Mouse (Mus musculus): Measurements from ENCODE around the gene Pir.

- TF ChIP-seq USF1 (IDR thresholded peaks at IDR 0.05; ENCODE audit: low read depth), result no peak
- no peak for TF ChIP-seq CTCF (IDR thresholded peaks at IDR 0.05; ENCODE audit: control insufficient read depth, insufficient read depth, insufficient read length)
- TF ChIP-seq MAX (IDR thresholded peaks at IDR 0.05), result no peak
- TF ChIP-seq MYOD1 (IDR thresholded peaks at IDR 0.05; ENCODE audit: control insufficient read depth, insufficient read length, low read depth), result no peak
- TF ChIP-seq FOSL1 (IDR thresholded peaks at IDR 0.05; ENCODE audit: insufficient read depth, low read length, poor library complexity, severe bottlenecking), result no peak
- no peak for TF ChIP-seq MYOG (IDR thresholded peaks at IDR 0.05; ENCODE audit: control insufficient read depth, extremely low read depth, insufficient read length)
These were observed 6.9 kb upstream of the Pir start for GRCm38 (mm10) chrX:164262286-164262685.

Data from C2C12 (cell line).